Mouse (Mus musculus) stomach, embryonic 16.5 days (tissue): ENCODE measurements around the gene Gstt3. TPM values are rescaled to one million over a fixed set of nuclear protein-coding genes. Genes with fewer than 3 reads are reported as not detected.
A peak's percentile ranks its signal among the peaks of the same experiment; 100 is the strongest.

Experiments
- ATAC-seq: fragments of 200-750 bp; cut with Nextera tagmentation; 2 replicates; pipeline ENCODE4 v1.8.0; 2017; ENCODE audit warnings: moderate number of reproducible peaks, moderate TSS enrichment; ENCODE audit not compliant: insufficient read depth, low FRiP score
- H3K27ac ChIP-seq: fragments of 300-500 bp; sonication (generic); 2 replicates; pipeline ENCODE4 v1.5.1; 2014; ENCODE audit warnings: low read length
- H3K27me3 ChIP-seq: fragments of 300-500 bp; sonication (generic); 2 replicates; pipeline ENCODE4 v1.6.1; 2014; ENCODE audit warnings: low read length, control low read depth, mixed read lengths; ENCODE audit not compliant: control insufficient read depth, insufficient read depth
- H3K36me3 ChIP-seq: fragments of 300-500 bp; sonication (generic); 2 replicates; pipeline ENCODE4 v1.6.1; 2014; ENCODE audit warnings: low read length; ENCODE audit not compliant: control insufficient read depth, insufficient read depth
- H3K4me1 ChIP-seq: fragments of 300-500 bp; sonication (generic); 2 replicates; pipeline ENCODE4 v1.6.1; 2014; ENCODE audit warnings: low read length, control low read depth, mixed read lengths; ENCODE audit not compliant: control insufficient read depth, insufficient read depth
- H3K4me2 ChIP-seq: fragments of 300-500 bp; sonication (generic); 2 replicates; pipeline ENCODE4 v1.6.1; 2014; ENCODE audit warnings: low read depth, low read length, mixed read lengths
- H3K4me3 ChIP-seq: fragments of 300-500 bp; sonication (generic); replicated peaks from 2 replicates; pipeline ENCODE4 v1.5.1; 2014; ENCODE audit warnings: mild to moderate bottlenecking, low read length
- H3K9ac ChIP-seq: fragments of 300-500 bp; sonication (generic); 2 replicates; pipeline ENCODE4 v1.6.1; 2014; ENCODE audit warnings: low read length
- H3K9me3 ChIP-seq: fragments of 300-500 bp; sonication (generic); replicated peaks from 2 replicates; pipeline ENCODE4 v1.6.1; 2016; ENCODE audit warnings: low read length, control low read depth; ENCODE audit not compliant: control insufficient read depth
- WGBS: fragments of 180-500 bp; shearing (Covaris S2); extraction: QIAGEN DNeasy Blood & Tissue Kit; methylation state at CpG from one replicate; pipeline ENCODE4 v1.1.7; 2014; 5-methylcytosine and 5-hydroxymethylcytosine counted together
- polyA plus RNA-seq: library from polyadenylated mRNA; unstranded; fragments of >200 nt; fragmentation: Nextera tagmentation; extraction: Ambion mirVana; gene quantifications from 2 replicates; pipeline ENCODE4 v1.2.1, GENCODE M21; 2015

Gene Gstt3
- polyA plus RNA-seq, 1 experiment from 2014 or later = 50.2 TPM

DNA sequence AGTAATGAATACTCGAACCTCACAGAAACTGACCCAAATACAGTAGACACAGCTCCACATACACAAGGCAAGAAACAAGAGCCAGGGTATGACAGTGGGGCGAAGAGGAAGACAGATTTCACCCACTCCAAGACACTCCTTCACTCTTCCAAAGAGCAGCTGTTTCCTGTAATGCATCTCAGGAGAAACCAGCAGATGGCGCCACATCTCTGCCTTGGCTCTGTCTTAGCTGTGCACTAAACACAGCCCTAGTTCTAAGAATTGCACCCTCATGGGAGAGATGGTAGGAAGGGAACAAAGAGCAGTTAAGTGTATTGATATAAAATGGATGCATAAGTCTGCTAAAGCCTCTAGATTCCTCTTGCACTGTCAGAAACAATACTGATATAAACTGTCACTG is 37.2 kb downstream of the Gstt3 start:
- Histone ChIP-seq H3K4me1 (no peaks in the 10 kb centered on the region), H3K9ac (no peak overlapping the region), H3K9me3 (no peaks in the 10 kb centered on the region), H3K4me3 (no peak overlapping the region), H3K4me2 (no peak overlapping the region), H3K36me3 (peaks cover 15% of the 10 kb centered on the region; the same call in 1 of the 2 replicates), H3K27ac (no peak overlapping the region), H3K27me3 (no peaks in the 10 kb centered on the region)
- WGBS = 38% methylated on average over 3 of the region's 3 CpGs
- ATAC-seq = peak; percentile 84

DNA sequence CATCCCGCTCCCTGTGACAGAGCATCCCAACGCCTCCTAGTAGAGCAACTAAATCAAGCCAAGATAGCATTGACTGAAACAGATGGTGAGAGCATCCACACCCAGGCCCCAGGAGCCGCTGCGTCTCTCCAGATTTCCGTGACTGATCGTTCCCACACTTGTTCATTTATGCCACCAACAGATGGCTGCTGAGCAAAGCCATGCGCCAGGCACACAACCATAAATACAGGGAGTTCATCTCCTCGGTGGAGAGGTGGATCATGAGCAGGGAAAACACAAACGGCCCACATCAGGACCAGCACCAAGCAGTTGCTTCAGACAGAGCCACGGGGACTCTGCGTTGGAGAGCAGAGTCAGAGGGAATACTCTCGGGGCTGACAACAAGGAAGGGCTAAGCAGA is 37.8 kb downstream of the Gstt3 start:
- no peak overlapping the region for H3K9ac ChIP-seq
- H3K36me3 ChIP-seq = peaks cover 15% of the 10 kb centered on the region; the same call in 1 of the 2 replicates
- ATAC-seq = no peak
- H3K27ac ChIP-seq = no peak overlapping the region
- no peak overlapping the region for H3K4me3 ChIP-seq
- no peaks in the 10 kb centered on the region for H3K9me3 ChIP-seq
- no peaks in the 10 kb centered on the region for H3K27me3 ChIP-seq
- H3K4me1 ChIP-seq = no peaks in the 10 kb centered on the region
- WGBS = 93% methylated on average over 12 of the region's 12 CpGs
- H3K4me2 ChIP-seq = no peak overlapping the region

- no peaks in the 10 kb centered on the region for H3K9me3 ChIP-seq
- no peak overlapping the region for H3K9ac ChIP-seq
- H3K4me2 ChIP-seq = no peak overlapping the region
- no peak for ATAC-seq
- H3K4me3 ChIP-seq = no peak overlapping the region
- H3K27me3 ChIP-seq = no peaks in the 10 kb centered on the region
- H3K4me1 ChIP-seq = no peaks in the 10 kb centered on the region
- H3K27ac ChIP-seq = no peak overlapping the region
- 93% methylated on average over 3 of the region's 3 CpGs for WGBS
- H3K36me3 ChIP-seq = peaks cover 4% of the 10 kb centered on the region; the same call in 1 of the 2 replicates
Measured at GRCm38 (mm10) chr10:75740866-75741265, 40.3 kb downstream of the Gstt3 start.

GRCm38 (mm10) chr10:75725449-75725848 is 55.8 kb downstream of the Gstt3 start:
- H3K4me3 ChIP-seq = no peak overlapping the region
- peaks cover 9% of the 10 kb centered on the region; the same call in 1 of the 2 replicates for H3K36me3 ChIP-seq
- no peaks in the 10 kb centered on the region for H3K27me3 ChIP-seq
- 93% methylated on average over 7 of the region's 7 CpGs for WGBS
- no peaks in the 10 kb centered on the region for H3K4me1 ChIP-seq
- no peak overlapping the region for H3K9ac ChIP-seq
- H3K27ac ChIP-seq = no peak overlapping the region
- no peak for ATAC-seq
- H3K9me3 ChIP-seq = no peaks in the 10 kb centered on the region
- H3K4me2 ChIP-seq = no peak overlapping the region

Other genes starting within 250 kb of the Gstt3 start
- gene Lrrc75b, start 221.1 kb downstream of the Gstt3 start, polyA plus RNA-seq = 1.2 and 2.0 TPM in 2 replicates
- gene Ggt1, start 219.8 kb downstream of the Gstt3 start, polyA plus RNA-seq = 35.1 and 35.4 TPM in 2 replicates
- 4.3 and 6.5 TPM in 2 replicates for gene Ggt5, start 192.1 kb downstream of the Gstt3 start, polyA plus RNA-seq
- gene Susd2, start 137.4 kb downstream of the Gstt3 start, polyA plus RNA-seq = 16.1 and 18.6 TPM in 2 replicates
- 29.3 and 34.0 TPM in 2 replicates for gene Cabin1, start 17.1 kb downstream of the Gstt3 start, polyA plus RNA-seq
- gene Ddt, start 8.0 kb downstream of the Gstt3 start, polyA plus RNA-seq = 57.1 and 72.9 TPM in 2 replicates
- not detected in 2 replicates for gene Gm20441, start 460 bp downstream of the Gstt3 start, polyA plus RNA-seq
- 20.6 and 20.8 TPM in 2 replicates for gene Gstt1, start 17.2 kb upstream of the Gstt3 start, polyA plus RNA-seq
- not detected in 2 replicates for gene Gstt4, start 41.1 kb upstream of the Gstt3 start, polyA plus RNA-seq
- 64.8 and 76.9 TPM in 2 replicates for gene Gstt2, start 56.0 kb upstream of the Gstt3 start, polyA plus RNA-seq
- 1,459 and 1,538 TPM in 2 replicates for gene Mif, start 78.8 kb upstream of the Gstt3 start, polyA plus RNA-seq
- gene Derl3, start 112.0 kb upstream of the Gstt3 start, polyA plus RNA-seq = 9.6 and 11.9 TPM in 2 replicates
- gene Smarcb1, start 140.2 kb upstream of the Gstt3 start, polyA plus RNA-seq = 159 and 162 TPM in 2 replicates
- 83.6 and 97.1 TPM in 2 replicates for gene Chchd10, start 151.7 kb upstream of the Gstt3 start, polyA plus RNA-seq
- gene Mmp11, start 155.1 kb upstream of the Gstt3 start, polyA plus RNA-seq = 33.8 and 39.1 TPM in 2 replicates
- 0.75 and 1.0 TPM in 2 replicates for gene Gm867, start 159.3 kb upstream of the Gstt3 start, polyA plus RNA-seq
- gene Vpreb3, start 161.6 kb upstream of the Gstt3 start, polyA plus RNA-seq = 1.9 and 2.1 TPM in 2 replicates
- gene Gm5134, start 173.1 kb upstream of the Gstt3 start, polyA plus RNA-seq = not detected in 2 replicates